Mouse (Mus musculus) heart, embryonic 13.5 days (tissue): ENCODE data around the gene Stra6l. TPM values are rescaled to one million over a fixed set of nuclear protein-coding genes. Genes with fewer than 3 reads are reported as not detected.

Source experiments
- ATAC-seq: fragments of 200-750 bp; cut with Nextera tagmentation; 2 replicates; pipeline ENCODE4 v1.8.0; 2017; ENCODE audit warnings: moderate TSS enrichment; ENCODE audit not compliant: insufficient number of reproducible peaks, low FRiP score, low TSS enrichment; ENCODE audit errors: extremely low read depth
- H3K27ac ChIP-seq: fragments of 300-500 bp; sonication (generic); replicated peaks from 2 replicates; pipeline ENCODE4 v1.5.1; 2015; ENCODE audit warnings: moderate library complexity, mild to moderate bottlenecking, inconsistent platforms
- H3K27me3 ChIP-seq: fragments of 300-500 bp; sonication (generic); replicated peaks from 2 replicates; pipeline ENCODE4 v1.6.1; 2015; ENCODE audit warnings: mild to moderate bottlenecking, inconsistent platforms
- H3K36me3 ChIP-seq: fragments of 300-500 bp; sonication (generic); 2 replicates; pipeline ENCODE4 v1.6.1; 2015; ENCODE audit warnings: mild to moderate bottlenecking, inconsistent platforms
- H3K4me1 ChIP-seq: fragments of 300-500 bp; sonication (generic); 2 replicates; pipeline ENCODE4 v1.6.1; 2015; ENCODE audit warnings: inconsistent platforms
- H3K4me2 ChIP-seq: fragments of 300-500 bp; sonication (generic); 2 replicates; pipeline ENCODE4 v1.6.1; 2015; ENCODE audit warnings: inconsistent platforms, mild to moderate bottlenecking, moderate library complexity
- H3K4me3 ChIP-seq: fragments of 300-500 bp; sonication (generic); 2 replicates; pipeline ENCODE4 v1.5.1; 2015; ENCODE audit warnings: moderate library complexity, mild to moderate bottlenecking, inconsistent platforms
- H3K9ac ChIP-seq: fragments of 300-500 bp; sonication (generic); 2 replicates; pipeline ENCODE4 v1.6.1; 2015; ENCODE audit warnings: inconsistent platforms, mild to moderate bottlenecking, moderate library complexity
- H3K9me3 ChIP-seq: fragments of 300-500 bp; sonication (generic); 2 replicates; pipeline ENCODE4 v1.6.1; 2016; ENCODE audit warnings: inconsistent platforms
- WGBS: fragments of 180-500 bp; shearing (Covaris S2); methylation state at CpG from one replicate; pipeline ENCODE4 v1.1.7; 2015; ENCODE audit warnings: mixed read lengths; 5-methylcytosine and 5-hydroxymethylcytosine counted together
- polyA plus RNA-seq: library from polyadenylated mRNA; unstranded; fragments of >200 nt; fragmentation: Nextera tagmentation; extraction: Ambion mirVana; gene quantifications from 2 replicates; pipeline ENCODE4 v1.2.1, GENCODE M21; 2015

Gene Stra6l
- polyA plus RNA-seq, 1 experiment from 2014 or later, result 0.05 TPM

GRCm38 (mm10) chr4:45848825-45849156 lies 327 bp downstream of the Stra6l start:
- H3K4me2 ChIP-seq, result no peak overlapping the region
- H3K36me3 ChIP-seq, result no peaks in the 10 kb centered on the region
- no peak overlapping the region for H3K9ac ChIP-seq
- H3K4me3 ChIP-seq, result no peak overlapping the region
- WGBS, result 58% methylated on average over 10 of the region's 10 CpGs
- no peak for ATAC-seq
- H3K27me3 ChIP-seq, result peaks cover 24% of the 10 kb centered on the region
- H3K4me1 ChIP-seq, result peaks cover 30% of the 10 kb centered on the region
- H3K9me3 ChIP-seq, result no peaks in the 10 kb centered on the region
- H3K27ac ChIP-seq, result no peak overlapping the region

DNA sequence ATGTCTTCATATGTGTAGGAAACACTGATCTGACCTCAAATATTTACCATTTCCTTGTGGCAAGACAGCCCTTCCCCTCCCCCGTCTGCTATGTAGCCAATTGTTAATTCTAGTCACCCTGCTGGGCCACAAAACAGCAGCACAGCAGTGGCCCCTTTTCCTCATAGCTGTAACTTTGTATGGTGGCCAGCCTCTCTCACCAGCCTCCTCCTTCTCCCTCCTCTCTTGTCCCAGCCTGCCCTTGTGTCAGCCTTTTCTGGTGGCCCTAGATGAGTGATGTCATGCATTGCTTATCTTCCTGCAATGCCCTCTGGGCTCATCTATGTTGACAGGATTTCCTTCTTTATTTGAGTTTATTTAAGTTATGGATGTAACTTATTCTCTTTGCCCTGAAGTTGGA lies 955 bp downstream of the Stra6l start:
- WGBS, result 62% methylated on average over 1 of the region's 1 CpGs
- Histone ChIP-seq H3K4me2 (no peak overlapping the region), H3K27me3 (peaks cover 24% of the 10 kb centered on the region), H3K4me1 (peaks cover 36% of the 10 kb centered on the region), H3K9ac (no peak overlapping the region), H3K36me3 (no peaks in the 10 kb centered on the region), H3K9me3 (no peaks in the 10 kb centered on the region), H3K4me3 (no peak overlapping the region), H3K27ac (no peak overlapping the region)
- no peak for ATAC-seq

GRCm38 (mm10) chr4:45851640-45852051 lies 3.2 kb downstream of the Stra6l start:
- no peak overlapping the region for H3K9ac ChIP-seq
- H3K27me3 ChIP-seq, result peaks cover 29% of the 10 kb centered on the region
- no peak for ATAC-seq
- H3K4me2 ChIP-seq, result no peak overlapping the region
- H3K27ac ChIP-seq, result no peak overlapping the region
- 47% methylated on average over 3 of the region's 3 CpGs for WGBS
- no peaks in the 10 kb centered on the region for H3K36me3 ChIP-seq
- peaks cover 28% of the 10 kb centered on the region for H3K4me1 ChIP-seq
- no peak overlapping the region for H3K4me3 ChIP-seq
- no peaks in the 10 kb centered on the region for H3K9me3 ChIP-seq

DNA sequence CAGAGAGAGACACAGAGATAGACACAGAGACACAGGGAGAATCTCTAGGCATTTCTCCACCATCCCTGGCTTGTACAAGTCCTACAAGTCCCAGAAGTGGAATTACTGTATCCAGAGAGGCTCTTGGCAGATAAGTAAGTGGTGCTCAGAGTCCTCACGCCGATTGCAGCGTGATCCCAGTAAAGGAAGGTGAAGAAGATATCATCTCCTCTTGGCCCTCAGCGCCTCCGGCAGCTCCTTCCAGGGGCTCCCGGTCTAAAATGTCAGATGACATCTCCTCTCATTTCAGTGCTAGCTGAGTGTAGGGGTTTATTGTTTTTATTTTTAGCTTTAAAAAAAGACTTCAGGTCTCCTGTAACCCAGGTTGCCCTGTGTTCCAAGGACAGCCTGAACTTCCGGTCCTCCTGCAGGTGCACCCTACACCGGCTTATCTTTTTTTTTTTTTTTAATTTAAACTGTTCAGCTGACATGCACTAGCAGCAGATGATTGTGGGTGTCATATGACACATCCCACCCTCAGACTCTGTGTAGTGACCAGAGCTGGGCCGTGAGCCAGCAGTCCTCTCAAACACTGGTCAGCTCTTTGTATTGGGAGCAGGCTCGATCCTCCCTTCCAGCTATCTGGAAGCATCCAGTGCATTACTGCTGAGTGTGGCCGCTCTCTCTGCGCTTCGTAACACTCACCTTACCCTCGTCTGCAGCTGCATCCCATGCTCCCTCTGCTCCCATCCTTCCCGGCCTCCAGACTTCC lies 5.2 kb downstream of the Stra6l start:
- no peak overlapping the region for H3K27ac ChIP-seq

DNA sequence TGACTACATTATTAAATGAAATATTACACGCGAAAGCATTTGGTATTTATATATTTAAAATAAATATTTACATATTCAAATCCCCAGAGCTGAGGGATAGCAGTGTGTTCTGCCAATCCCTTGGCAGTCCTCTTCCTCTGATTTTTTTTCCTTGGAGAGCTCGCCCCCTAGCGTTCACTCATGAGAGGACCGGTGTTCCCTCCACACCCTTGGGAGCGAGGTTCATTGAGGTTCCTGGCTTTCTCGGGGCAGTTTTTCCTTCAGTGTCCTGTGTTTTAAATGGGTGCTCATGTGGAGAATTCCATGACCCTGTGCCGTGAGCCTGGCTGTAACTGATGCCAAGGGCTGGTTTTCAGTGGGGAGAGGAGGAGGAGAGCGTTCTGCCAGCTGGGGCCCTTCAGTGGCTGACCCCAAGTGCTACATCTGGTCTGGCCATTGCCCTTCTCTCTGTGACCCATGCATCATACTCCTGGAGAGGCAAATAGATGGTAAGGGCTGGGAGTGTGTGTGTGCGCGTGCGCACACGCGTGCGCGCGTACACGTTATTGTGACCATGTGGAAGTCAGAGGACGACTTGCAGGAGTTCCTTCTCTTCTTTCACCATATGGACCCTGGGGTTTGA lies 7.5 kb downstream of the Stra6l start:
- H3K9me3 ChIP-seq, result no peaks in the 10 kb centered on the region
- no peak overlapping the region for H3K27ac ChIP-seq
- H3K4me2 ChIP-seq, result no peak overlapping the region
- no peak for ATAC-seq
- H3K27me3 ChIP-seq, result peaks cover 8% of the 10 kb centered on the region
- H3K4me1 ChIP-seq, result peaks cover 30% of the 10 kb centered on the region
- 48% methylated on average over 19 of the region's 19 CpGs for WGBS
- no peak overlapping the region for H3K4me3 ChIP-seq
- H3K9ac ChIP-seq, result no peak overlapping the region
- H3K36me3 ChIP-seq, result no peaks in the 10 kb centered on the region

More for the DNA sequence above, 5.2 kb downstream of the Stra6l start:
- 0 out of 2 replicates have a peak overlapping the region, but pooled peaks have one; percentile 2 for H3K4me2 ChIP-seq
- no peaks in the 10 kb centered on the region for H3K9me3 ChIP-seq
- H3K9ac ChIP-seq, result peak overlapping the region; percentile 33
- peaks cover 24% of the 10 kb centered on the region for H3K4me1 ChIP-seq
- peaks cover 20% of the 10 kb centered on the region for H3K27me3 ChIP-seq
- WGBS, result 36% methylated on average over 15 of the region's 15 CpGs
- no peak; the same call in 1 of the 2 replicates for ATAC-seq
- H3K36me3 ChIP-seq, result no peaks in the 10 kb centered on the region
- no peak overlapping the region for H3K4me3 ChIP-seq

- no peak overlapping the region for H3K27ac ChIP-seq
- H3K4me3 ChIP-seq, result no peak overlapping the region
- no peak for ATAC-seq
- no peak overlapping the region for H3K9ac ChIP-seq
- H3K4me1 ChIP-seq, result peaks cover 6% of the 10 kb centered on the region; the same call in 1 of the 2 replicates
- WGBS, result 42% methylated on average over 5 of the region's 5 CpGs
- no peak overlapping the region for H3K4me2 ChIP-seq
- no peaks in the 10 kb centered on the region for H3K9me3 ChIP-seq
- peaks cover 6% of the 10 kb centered on the region; the same call in 1 of the 2 replicates for H3K27me3 ChIP-seq
- H3K36me3 ChIP-seq, result no peaks in the 10 kb centered on the region
Measured at GRCm38 (mm10) chr4:45861160-45861559, 12.7 kb downstream of the Stra6l start.

DNA sequence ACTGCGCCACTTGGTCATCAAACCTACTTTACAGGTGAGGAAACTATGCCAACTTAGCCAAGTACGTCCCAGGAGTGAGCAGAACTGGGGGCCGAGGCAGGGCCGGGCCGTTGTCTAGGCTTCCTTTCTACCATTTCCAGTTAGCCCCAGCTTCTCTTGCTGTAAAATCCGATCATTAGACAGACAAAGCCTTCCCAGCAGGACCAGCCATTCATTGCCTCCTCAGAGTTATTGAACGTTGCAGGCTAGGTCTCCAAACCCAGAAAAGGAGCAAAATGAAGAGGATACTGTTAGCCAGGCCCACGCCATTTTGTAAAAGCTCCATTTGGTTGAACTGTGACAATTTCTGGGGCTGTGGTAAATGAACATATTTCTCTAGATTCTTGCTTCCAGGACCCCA lies 19.0 kb downstream of the Stra6l start:
- Histone ChIP-seq H3K27ac (no peak overlapping the region), H3K9me3 (no peaks in the 10 kb centered on the region), H3K4me3 (no peak overlapping the region), H3K4me2 (no peak overlapping the region), H3K9ac (no peak overlapping the region), H3K36me3 (no peaks in the 10 kb centered on the region), H3K4me1 (peaks cover 6% of the 10 kb centered on the region), H3K27me3 (peaks cover 18% of the 10 kb centered on the region; the same call in 1 of the 2 replicates)
- 84% methylated on average over 8 of the region's 8 CpGs for WGBS
- ATAC-seq, result no peak

GRCm38 (mm10) chr4:45869021-45869815 lies 20.8 kb downstream of the Stra6l start:
- peaks cover 18% of the 10 kb centered on the region; the same call in 1 of the 2 replicates for H3K27me3 ChIP-seq
- H3K36me3 ChIP-seq, result no peaks in the 10 kb centered on the region
- peaks cover 6% of the 10 kb centered on the region for H3K4me1 ChIP-seq
- 23% methylated on average over 24 of the region's 24 CpGs for WGBS
- H3K27ac ChIP-seq, result no peak overlapping the region
- H3K9ac ChIP-seq, result 0 out of 2 replicates have a peak overlapping the region, but pooled peaks have one; percentile 5
- no peaks in the 10 kb centered on the region for H3K9me3 ChIP-seq
- H3K4me2 ChIP-seq, result peak overlapping the region; percentile 60
- peak overlapping the region; percentile 27 for H3K4me3 ChIP-seq
- ATAC-seq, result no peak

DNA sequence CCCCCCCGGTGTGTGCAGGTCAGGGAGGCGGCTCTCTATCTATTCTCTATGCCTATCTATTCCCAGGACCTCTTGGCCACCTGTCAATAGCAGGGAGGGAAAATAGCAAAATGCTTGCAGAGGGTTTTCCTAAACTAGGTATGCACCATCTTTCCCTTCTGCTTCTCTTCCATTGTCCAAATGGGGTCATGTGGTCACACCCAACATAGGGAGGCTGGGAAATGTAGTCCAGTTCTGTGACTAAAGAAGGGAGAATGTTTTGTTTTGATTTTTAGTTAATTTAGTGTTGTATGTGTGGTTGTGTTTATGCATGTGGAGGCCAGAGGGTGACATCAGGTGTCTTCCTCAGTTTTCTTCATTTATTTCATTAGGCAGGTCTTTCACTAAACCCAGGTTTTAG lies 23.7 kb downstream of the Stra6l start:
- Histone ChIP-seq H3K9ac (no peak overlapping the region), H3K27ac (no peak overlapping the region), H3K4me2 (no peak overlapping the region), H3K36me3 (no peaks in the 10 kb centered on the region), H3K4me1 (peaks cover 6% of the 10 kb centered on the region), H3K4me3 (no peak overlapping the region), H3K27me3 (peaks cover 18% of the 10 kb centered on the region; the same call in 1 of the 2 replicates), H3K9me3 (0 out of 2 replicates have a peak, but pooled peaks cover 4% of the 10 kb centered on the region)
- no CpG with 5 or more reads among the region's 2 CpGs for WGBS
- no peak for ATAC-seq

DNA sequence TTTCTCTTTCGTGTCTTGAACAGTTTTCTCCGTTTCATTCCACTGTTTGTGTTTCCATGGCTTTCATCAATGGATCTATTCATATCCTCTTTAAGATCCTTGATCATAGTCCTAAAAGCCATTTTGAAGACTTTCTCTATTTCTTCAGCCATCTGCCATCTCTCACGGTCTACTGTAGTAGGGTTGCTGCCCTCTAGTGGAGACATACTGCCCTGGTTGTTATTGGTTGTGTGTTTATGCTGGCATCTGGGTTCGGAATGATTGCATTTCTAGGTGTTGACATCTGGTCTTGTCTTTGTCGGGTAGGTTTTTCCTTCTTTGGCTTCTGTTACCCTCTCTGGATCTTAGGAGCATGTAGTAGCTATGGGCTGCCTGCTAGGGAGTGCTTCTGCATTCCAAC lies 30.5 kb downstream of the Stra6l start:
- ATAC-seq, result no peak
- 40% methylated on average over 5 of the region's 5 CpGs for WGBS

GRCm38 (mm10) chr4:45882521-45882920 lies 34.1 kb downstream of the Stra6l start:
- Histone ChIP-seq H3K4me1 (0 out of 2 replicates have a peak, but pooled peaks cover 7% of the 10 kb centered on the region), H3K27me3 (peaks cover 6% of the 10 kb centered on the region; the same call in 1 of the 2 replicates), H3K4me3 (no peak overlapping the region), H3K4me2 (no peak overlapping the region), H3K27ac (no peak overlapping the region), H3K9me3 (no peaks in the 10 kb centered on the region), H3K36me3 (no peaks in the 10 kb centered on the region), H3K9ac (no peak overlapping the region)
- 57% methylated on average over 9 of the region's 9 CpGs for WGBS
- no peak for ATAC-seq

More for the DNA sequence above, 30.5 kb downstream of the Stra6l start:
- Histone ChIP-seq H3K9ac (no peak overlapping the region), H3K4me2 (no peak overlapping the region), H3K9me3 (0 out of 2 replicates have a peak, but pooled peaks cover 4% of the 10 kb centered on the region), H3K4me3 (no peak overlapping the region), H3K27me3 (peaks cover 6% of the 10 kb centered on the region; the same call in 1 of the 2 replicates), H3K27ac (no peak overlapping the region), H3K36me3 (no peaks in the 10 kb centered on the region), H3K4me1 (0 out of 2 replicates have a peak, but pooled peaks cover 7% of the 10 kb centered on the region)
